Mouse (Mus musculus): ENCODE results near the gene 6030445D17Rik.

DNA sequence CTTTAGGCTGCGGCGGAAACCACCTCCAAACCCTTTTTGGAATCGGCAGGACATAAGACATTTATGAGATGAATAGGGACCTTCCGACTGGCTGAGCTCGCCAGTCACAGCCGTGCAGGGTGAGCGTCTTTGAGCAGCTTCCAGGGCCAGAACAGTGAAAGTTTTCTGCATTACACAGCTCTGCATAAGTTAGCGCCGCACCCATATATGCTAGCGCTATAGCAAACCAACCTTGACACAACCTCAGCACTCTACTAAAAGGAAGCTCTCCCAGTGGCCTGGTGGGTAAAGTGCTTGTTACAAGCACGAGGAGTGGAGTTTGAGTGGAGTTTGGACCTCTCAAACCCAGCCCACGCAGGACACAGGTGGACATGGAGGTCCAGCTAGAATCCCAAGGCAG, 2.8 kb upstream of the 6030445D17Rik start:
- no peak for TF ChIP-seq CTCF (conservative IDR thresholded peaks at IDR 0.05; ENCODE audit: low read length)
- TF ChIP-seq POU5F1 (IDR thresholded peaks at IDR 0.05; ENCODE audit: borderline replicate concordance, low read length): no peak
- no peak for TF ChIP-seq NANOG (IDR thresholded peaks at IDR 0.05; ENCODE audit: borderline replicate concordance, low read length)

Data from E14TG2a.4 (cell line).